Mouse (Mus musculus) lung, embryonic 15.5 days (tissue): Measurements from ENCODE around the gene Ptgis. TPM values are rescaled to one million over a fixed set of nuclear protein-coding genes. Genes with fewer than 3 reads are reported as not detected.

Experiments
- ATAC-seq: fragments of 200-750 bp; cut with Nextera tagmentation; 2 replicates; pipeline ENCODE4 v1.8.0; 2017; ENCODE audit warnings: moderate number of reproducible peaks, borderline replicate concordance; ENCODE audit not compliant: low FRiP score, low TSS enrichment; ENCODE audit errors: extremely low read depth
- H3K27ac ChIP-seq: fragments of 300-500 bp; sonication (generic); 2 replicates; pipeline ENCODE4 v1.5.1; 2015; ENCODE audit warnings: moderate library complexity, mild to moderate bottlenecking, inconsistent platforms
- H3K27me3 ChIP-seq: fragments of 300-500 bp; sonication (generic); 2 replicates; pipeline ENCODE4 v1.6.1; 2015; ENCODE audit warnings: inconsistent platforms
- H3K36me3 ChIP-seq: fragments of 300-500 bp; sonication (generic); 2 replicates; pipeline ENCODE4 v1.6.1; 2015; ENCODE audit warnings: inconsistent platforms
- H3K4me1 ChIP-seq: fragments of 300-500 bp; sonication (generic); 2 replicates; pipeline ENCODE4 v1.6.1; 2015; ENCODE audit warnings: inconsistent platforms
- H3K4me2 ChIP-seq: fragments of 300-500 bp; sonication (generic); 2 replicates; pipeline ENCODE4 v1.6.1; 2015; ENCODE audit warnings: inconsistent platforms, mild to moderate bottlenecking, moderate library complexity
- H3K4me3 ChIP-seq: fragments of 300-500 bp; sonication (generic); 2 replicates; pipeline ENCODE4 v1.5.1; 2015; ENCODE audit warnings: mild to moderate bottlenecking, inconsistent platforms
- H3K9ac ChIP-seq: fragments of 300-500 bp; sonication (generic); 2 replicates; pipeline ENCODE4 v1.6.1; 2015; ENCODE audit warnings: inconsistent platforms
- H3K9me3 ChIP-seq: fragments of 300-500 bp; sonication (generic); 2 replicates; pipeline ENCODE4 v1.6.1; 2016; ENCODE audit warnings: inconsistent platforms
- WGBS: fragments of 180-500 bp; shearing (Covaris S2); methylation state at CpG from one replicate; pipeline ENCODE4 v1.1.7; 2015; 5-methylcytosine and 5-hydroxymethylcytosine counted together
- polyA plus RNA-seq: library from polyadenylated mRNA; unstranded; fragments of >200 nt; fragmentation: Nextera tagmentation; extraction: Ambion mirVana; gene quantifications from 2 replicates; pipeline ENCODE4 v1.2.1, GENCODE M21; 2015

Ptgis gene
- polyA plus RNA-seq, 1 experiment from 2014 or later: 14.5 TPM

DNA sequence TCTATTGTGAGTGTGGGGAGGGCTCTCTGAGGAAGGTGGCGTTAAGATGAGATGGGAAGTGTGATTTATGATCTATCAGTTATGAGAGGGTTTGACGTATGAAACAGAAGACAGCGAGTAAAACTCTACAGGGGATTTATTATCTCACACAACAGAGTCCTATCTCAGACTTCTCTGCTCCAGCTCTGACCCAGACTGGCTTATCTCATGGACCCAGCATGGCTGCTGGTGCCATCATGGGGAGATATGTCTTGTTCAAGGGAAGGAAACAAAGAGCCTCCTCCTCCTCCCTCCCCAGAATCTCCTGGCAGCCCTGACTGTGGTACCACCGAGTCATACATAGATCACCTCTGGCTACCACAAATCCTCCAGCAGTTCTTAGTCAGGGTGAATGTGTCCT is 98.6 kb downstream of the Ptgis start:
- H3K4me1 ChIP-seq: 0 out of 2 replicates have a peak, but pooled peaks cover 2% of the 10 kb centered on the region
- no peak overlapping the region for H3K27ac ChIP-seq
- no peaks in the 10 kb centered on the region for H3K36me3 ChIP-seq
- no peak overlapping the region for H3K4me3 ChIP-seq
- H3K27me3 ChIP-seq: peaks cover 4% of the 10 kb centered on the region; the same call in 1 of the 2 replicates
- no peak overlapping the region for H3K4me2 ChIP-seq
- no peak for ATAC-seq
- no peak overlapping the region for H3K9ac ChIP-seq
- 78% methylated on average over 4 of the region's 4 CpGs for WGBS
- H3K9me3 ChIP-seq: no peaks in the 10 kb centered on the region

Other genes starting within 250 kb of the Ptgis start
- 77.4 and 85.7 TPM in 2 replicates for gene Stau1, start 244.3 kb downstream of the Ptgis start, polyA plus RNA-seq
- 45.2 and 49.2 TPM in 2 replicates for gene Ddx27, start 225.4 kb downstream of the Ptgis start, polyA plus RNA-seq
- 6.8 and 7.6 TPM in 2 replicates for gene Znfx1, start 177.6 kb downstream of the Ptgis start, polyA plus RNA-seq
- gene Kcnb1, start 50.4 kb downstream of the Ptgis start, polyA plus RNA-seq: 0.25 and 0.31 TPM in 2 replicates
- gene B4galt5, start 108.6 kb upstream of the Ptgis start, polyA plus RNA-seq: 13.6 and 15.8 TPM in 2 replicates
- gene Slc9a8, start 181.1 kb upstream of the Ptgis start, polyA plus RNA-seq: 20.3 and 21.4 TPM in 2 replicates